Mouse (Mus musculus): ENCODE measurements at regions not wholly inside any gene's neighbourhood (a gene's known extent, or its start where the extent isn't known, plus 50 kb on each side); places are given as distances from the start of the nearest gene placed in this dataset.

- DNase-seq (ENCODE audit: low read depth): no peak
These were observed 162.1 kb upstream of the Kirrel3 start for GRCm38 (mm10) chr9:34323571-34323970.

- no peak for DNase-seq (ENCODE audit: low read depth)
These were observed 157.0 kb upstream of the Kirrel3 start for GRCm38 (mm10) chr9:34328723-34329122.

GRCm38 (mm10) chr9:34334112-34334511, 151.6 kb upstream of the Kirrel3 start:
- DNase-seq (ENCODE audit: low read depth): no peak

- DNase-seq (ENCODE audit: low read depth): no peak
These were observed 150.9 kb upstream of the Kirrel3 start for GRCm38 (mm10) chr9:34334555-34335468.

- no peak for DNase-seq (ENCODE audit: low read depth)
These were observed 137.3 kb upstream of the Kirrel3 start for GRCm38 (mm10) chr9:34348442-34348841.

GRCm38 (mm10) chr9:34349997-34350396, 135.7 kb upstream of the Kirrel3 start:
- no peak for DNase-seq (ENCODE audit: low read depth)

- no peak for DNase-seq (ENCODE audit: low read depth)
These were observed 131.9 kb upstream of the Kirrel3 start for GRCm38 (mm10) chr9:34353744-34354143.

GRCm38 (mm10) chr9:34354723-34355316, 130.9 kb upstream of the Kirrel3 start:
- DNase-seq (ENCODE audit: low read depth): no peak

- DNase-seq (ENCODE audit: low read depth): peak; percentile 5
These were observed 114.9 kb upstream of the Kirrel3 start for GRCm38 (mm10) chr9:34370686-34371398.

GRCm38 (mm10) chr9:34375187-34375586, 110.5 kb upstream of the Kirrel3 start:
- DNase-seq (ENCODE audit: low read depth): no peak

- DNase-seq (ENCODE audit: low read depth): no peak
These were observed 105.7 kb upstream of the Kirrel3 start for GRCm38 (mm10) chr9:34380008-34380407.

GRCm38 (mm10) chr9:34381601-34382000, 104.1 kb upstream of the Kirrel3 start:
- DNase-seq (ENCODE audit: low read depth): no peak

GRCm38 (mm10) chr9:34382208-34382607, 103.5 kb upstream of the Kirrel3 start:
- DNase-seq (ENCODE audit: low read depth): no peak

- DNase-seq (ENCODE audit: low read depth): no peak
These were observed 99.6 kb upstream of the Kirrel3 start for GRCm38 (mm10) chr9:34386071-34386470.

- DNase-seq (ENCODE audit: low read depth): no peak
These were observed 92.7 kb upstream of the Kirrel3 start for GRCm38 (mm10) chr9:34393042-34393441.

GRCm38 (mm10) chr9:34395839-34396804, 89.6 kb upstream of the Kirrel3 start:
- no peak for DNase-seq (ENCODE audit: low read depth)

GRCm38 (mm10) chr9:34411699-34412098, 74.0 kb upstream of the Kirrel3 start:
- no peak for DNase-seq (ENCODE audit: low read depth)

GRCm38 (mm10) chr9:34416153-34416552, 69.5 kb upstream of the Kirrel3 start:
- DNase-seq (ENCODE audit: low read depth): no peak

- no peak for DNase-seq (ENCODE audit: low read depth)
These were observed 67.6 kb upstream of the Kirrel3 start for GRCm38 (mm10) chr9:34418100-34418499.

- DNase-seq (ENCODE audit: low read depth): no peak
These were observed 63.7 kb upstream of the Kirrel3 start for GRCm38 (mm10) chr9:34421956-34422355.

GRCm38 (mm10) chr9:34423062-34423461, 62.6 kb upstream of the Kirrel3 start:
- no peak for DNase-seq (ENCODE audit: low read depth)

- no peak for DNase-seq (ENCODE audit: low read depth)
These were observed 59.1 kb upstream of the Kirrel3 start for GRCm38 (mm10) chr9:34426589-34426988.

Data from 416B (cell line).